Mouse (Mus musculus): ENCODE data around the gene Ptma.

Gene Ptma

DNA sequence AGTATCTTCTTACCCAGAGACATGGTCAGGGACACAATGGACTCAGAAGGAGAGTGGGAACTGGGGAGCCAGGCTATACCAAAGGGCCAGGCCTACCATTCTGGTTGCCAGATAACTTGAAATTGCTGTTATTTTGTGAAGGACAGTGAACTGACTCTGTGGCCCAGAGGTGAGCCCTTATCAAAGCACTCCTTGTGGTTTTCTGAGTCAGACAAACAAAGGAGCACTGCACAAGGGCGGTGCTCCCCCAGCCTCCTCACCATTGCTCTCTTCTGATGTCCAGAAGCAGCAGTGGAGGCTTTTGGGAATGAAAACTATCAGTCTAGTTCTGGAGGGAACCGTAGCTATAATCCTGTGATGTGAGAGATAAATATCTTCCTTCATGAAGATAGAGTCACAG is 16.1 kb downstream of the Ptma start:
- DNase-seq (ENCODE audit: low spot score) = no peak

DNA sequence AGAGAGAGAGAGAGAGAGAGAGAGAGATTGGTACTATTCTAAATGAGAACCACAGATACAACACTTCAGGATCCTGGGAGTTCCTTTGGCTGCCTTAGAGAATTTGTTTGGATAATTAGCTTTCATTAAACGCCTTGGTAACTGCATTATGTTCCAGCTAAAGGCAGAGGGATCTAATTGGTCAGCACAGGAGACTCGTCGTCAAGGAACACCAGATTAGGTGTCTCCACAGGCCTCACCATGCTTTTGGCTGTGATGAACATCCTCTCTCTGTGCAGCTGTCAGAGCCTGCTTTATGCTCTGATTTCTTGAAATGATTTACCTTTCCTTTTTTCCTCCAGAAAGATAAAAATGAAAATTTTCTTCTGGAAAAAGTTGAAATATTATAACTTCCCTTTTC is 20.3 kb downstream of the Ptma start:
- DNase-seq (ENCODE audit: low spot score) = no peak

DNA sequence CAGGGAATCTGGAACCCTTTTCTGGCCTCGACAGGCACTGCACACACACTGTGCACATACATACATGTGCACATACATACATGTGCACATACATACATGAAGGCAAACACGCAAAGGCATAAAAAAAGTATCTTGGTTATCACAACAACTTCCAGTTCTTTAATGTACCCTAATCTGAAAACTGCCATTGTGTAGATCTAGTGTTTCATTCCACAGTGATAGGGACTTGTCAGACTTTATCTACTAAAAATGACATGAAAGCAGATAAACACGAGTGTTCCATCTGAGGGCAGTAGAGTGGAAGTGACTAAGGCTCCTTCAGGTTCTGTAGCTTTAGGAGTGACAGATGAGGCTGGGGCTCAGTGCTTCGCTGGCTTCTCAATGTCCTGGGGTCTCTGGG is 24.8 kb downstream of the Ptma start:
- no peak for DNase-seq (ENCODE audit: low spot score)

DNA sequence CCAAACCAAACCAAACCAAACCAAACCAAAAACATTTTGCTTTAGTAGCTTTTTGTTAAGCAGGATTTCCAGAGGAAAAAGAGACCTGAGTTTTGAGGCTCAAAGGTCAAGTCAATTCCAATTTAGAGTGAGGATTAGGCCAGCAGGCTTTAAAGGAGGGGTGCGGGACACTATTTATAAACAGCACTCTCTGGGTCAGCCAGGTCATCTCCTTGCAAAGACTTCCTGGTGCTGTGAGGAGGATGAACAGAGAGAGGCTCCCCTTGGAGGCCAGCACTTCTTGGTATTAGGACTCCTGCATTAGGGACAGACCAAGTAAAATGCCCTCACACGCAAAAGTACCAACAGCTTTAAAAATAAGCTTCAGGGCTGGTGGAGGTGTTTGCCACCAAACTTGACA is 25.4 kb downstream of the Ptma start:
- peak; percentile 50 for DNase-seq (ENCODE audit: low spot score)

DNA sequence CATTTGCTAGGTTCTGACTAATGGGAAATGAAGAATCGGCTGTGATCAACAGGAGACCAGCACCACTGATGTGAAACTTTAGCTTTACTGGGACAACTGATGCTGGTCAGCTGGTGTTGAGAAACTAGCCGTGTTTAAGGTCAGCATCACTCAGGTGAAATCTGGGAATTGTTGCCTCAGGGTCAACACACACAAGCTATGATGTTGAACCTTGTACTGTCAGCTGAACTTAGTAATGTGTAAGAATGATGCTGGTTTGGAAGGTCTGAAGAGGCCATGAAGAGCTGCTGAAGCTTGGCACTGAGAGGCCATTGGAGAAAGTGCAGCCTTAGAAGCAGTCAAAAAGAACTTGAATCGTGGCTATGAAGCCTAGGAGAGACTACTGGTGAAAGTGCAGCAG is 29.1 kb downstream of the Ptma start:
- DNase-seq (ENCODE audit: low spot score) = peak; percentile 12

DNA sequence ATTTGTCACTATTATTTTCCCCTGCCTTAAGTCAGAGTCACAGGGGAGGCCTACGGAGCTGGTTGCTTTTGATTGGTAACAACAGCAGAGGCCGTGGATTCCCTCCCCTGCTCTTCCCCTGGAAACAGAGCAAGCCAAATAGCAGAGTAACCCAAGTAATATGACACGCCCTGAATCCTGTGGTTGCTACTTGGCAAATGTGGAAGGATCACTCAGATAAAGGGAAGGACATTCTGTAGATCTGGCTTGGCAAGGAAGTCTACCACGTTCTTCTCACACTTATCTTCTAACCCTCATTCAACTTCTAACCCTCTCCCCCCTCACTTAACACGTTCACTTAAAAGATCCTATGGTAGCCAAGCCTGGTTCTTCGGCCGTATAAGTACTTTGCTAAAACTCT is 31.3 kb downstream of the Ptma start:
- no peak for DNase-seq (ENCODE audit: low spot score)

DNA sequence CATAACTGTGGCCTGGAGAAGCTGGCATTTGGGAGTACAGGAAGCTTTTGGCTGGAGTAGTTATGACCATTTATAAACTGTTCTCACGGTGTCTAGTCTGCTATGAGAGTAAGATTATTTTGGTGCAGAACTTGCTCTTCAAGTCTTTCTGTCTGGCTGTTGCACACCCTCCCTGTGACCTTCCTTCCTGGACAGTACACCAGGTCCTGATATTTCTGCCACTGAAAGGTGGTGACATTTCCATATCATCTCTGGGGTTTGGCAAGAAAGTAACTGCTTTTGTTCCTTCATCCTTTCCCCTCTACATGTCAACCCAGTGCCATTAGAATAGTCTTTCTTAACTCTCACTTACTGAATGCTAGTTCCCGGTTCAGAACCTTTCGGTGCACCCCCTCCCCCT is 32.7 kb downstream of the Ptma start:
- DNase-seq (ENCODE audit: low spot score) = no peak

DNA sequence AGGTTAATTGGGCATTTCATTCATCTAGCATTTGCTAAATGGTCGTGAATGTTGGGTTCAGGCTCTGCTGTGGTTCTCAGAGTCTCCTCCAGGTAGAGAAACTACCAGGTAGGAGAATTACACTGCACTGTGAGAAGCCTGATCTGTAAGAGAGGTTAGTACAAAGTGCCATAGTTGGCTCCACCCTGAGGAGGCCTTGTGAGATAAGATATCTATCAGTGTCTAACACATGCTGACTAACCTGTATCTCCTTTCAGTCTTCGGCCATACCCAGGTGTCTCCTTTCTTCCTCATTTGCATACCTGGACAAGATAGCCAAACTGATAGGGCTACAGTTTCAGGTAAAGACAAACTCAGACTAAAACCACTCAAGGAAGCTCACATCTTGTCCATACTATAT is 36.1 kb downstream of the Ptma start:
- peak; percentile 63 for DNase-seq (ENCODE audit: low spot score)

DNA sequence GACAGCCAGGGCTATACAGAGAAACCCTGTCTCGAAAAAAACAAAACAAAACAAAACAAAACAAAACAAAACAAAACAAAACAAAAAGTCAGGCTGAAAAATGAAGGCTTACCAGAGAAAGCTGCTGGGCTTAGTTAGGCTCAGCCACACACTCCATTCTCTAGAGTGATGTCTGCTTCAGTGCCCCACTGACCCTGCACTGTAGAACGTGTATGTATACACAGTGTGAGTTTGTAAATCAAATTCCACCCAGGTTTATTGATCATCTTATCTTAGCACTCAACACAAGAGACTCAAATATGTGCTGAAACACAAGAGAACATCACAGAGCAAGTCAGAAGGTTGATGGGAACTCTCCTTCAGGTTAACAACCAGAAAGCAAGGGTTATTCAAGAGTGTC is 41.9 kb downstream of the Ptma start:
- DNase-seq (ENCODE audit: low spot score) = no peak

DNA sequence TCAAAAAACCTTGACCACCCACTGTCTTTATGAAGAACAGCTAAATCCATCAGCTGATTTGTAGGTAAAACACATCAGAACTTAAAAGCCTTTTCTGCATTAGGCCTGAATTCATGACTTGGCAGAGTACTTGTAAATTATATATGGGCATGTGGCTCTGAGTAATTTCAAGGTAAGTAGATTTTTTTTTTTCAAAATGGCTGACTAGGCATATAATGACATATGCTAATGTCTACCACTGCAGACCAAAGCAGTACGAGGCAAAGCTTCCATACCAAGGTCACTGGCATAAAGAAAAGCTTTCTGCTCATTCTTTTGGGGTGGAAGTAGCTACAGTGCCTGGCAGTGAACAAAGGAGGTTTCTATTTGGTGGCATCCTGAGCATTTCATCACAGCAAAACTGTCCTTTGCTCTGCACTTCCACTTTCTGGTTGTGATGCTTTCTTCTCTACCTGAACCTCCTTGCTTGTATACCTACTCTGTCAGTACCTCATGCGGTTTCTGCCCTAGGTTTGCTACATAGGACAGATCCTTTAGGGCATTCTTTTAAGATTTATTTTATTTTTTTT is 42.9 kb downstream of the Ptma start:
- no peak for DNase-seq (ENCODE audit: low spot score)

DNA sequence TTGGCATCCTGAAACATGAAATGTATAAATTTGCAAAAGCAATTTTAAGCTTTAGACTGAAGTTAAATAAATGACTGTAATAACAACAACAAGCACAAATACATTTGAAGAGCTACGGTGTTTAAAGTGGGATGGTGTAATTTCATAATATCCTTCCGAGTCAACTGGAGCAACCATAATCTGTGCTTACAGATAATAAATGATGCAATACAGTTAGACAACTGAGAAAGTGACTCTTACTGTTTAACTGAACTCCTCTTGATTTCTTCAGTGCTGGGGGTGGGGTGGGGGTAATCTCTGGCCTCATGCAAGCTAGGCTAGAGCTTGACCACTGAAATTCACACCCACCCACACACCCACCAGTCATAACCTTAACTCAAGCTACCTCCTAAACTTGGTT is 44.9 kb downstream of the Ptma start:
- DNase-seq (ENCODE audit: low spot score) = no peak

DNA sequence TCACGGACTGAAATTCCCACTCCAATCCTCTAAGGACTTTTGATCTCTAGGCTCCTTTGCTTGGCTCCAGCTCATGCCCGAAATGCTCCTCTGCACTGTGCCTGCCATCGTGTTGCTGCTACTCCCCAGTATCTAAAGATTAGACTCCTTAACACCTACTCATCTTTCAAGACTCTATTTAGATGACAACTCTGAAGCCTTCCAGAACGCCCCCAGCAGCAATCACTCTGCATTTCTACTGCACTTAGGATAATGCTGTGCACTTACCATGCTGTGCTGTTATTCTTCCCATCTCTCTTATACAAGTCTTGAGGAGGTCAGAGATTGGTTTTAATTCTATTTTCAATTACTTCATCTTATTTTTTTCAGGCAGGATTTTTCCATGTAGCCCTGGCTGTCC is 45.4 kb downstream of the Ptma start:
- DNase-seq (ENCODE audit: low spot score) = no peak

Measured in yolk sac, embryonic 10.5 days (tissue).